Mouse (Mus musculus): Measurements from ENCODE around the gene Stx12. TPM values are rescaled to one million over a fixed set of nuclear protein-coding genes. Genes with fewer than 3 reads are reported as not detected.
"Not testable (repeated sequence)": the region's sequence is repeated elsewhere in the genome, so short reads cannot be mapped to it uniquely, and the experiment has no call there.

Gene Stx12
- polyA plus RNA-seq, 1 experiment from 2014 or later = 197 TPM

DNA sequence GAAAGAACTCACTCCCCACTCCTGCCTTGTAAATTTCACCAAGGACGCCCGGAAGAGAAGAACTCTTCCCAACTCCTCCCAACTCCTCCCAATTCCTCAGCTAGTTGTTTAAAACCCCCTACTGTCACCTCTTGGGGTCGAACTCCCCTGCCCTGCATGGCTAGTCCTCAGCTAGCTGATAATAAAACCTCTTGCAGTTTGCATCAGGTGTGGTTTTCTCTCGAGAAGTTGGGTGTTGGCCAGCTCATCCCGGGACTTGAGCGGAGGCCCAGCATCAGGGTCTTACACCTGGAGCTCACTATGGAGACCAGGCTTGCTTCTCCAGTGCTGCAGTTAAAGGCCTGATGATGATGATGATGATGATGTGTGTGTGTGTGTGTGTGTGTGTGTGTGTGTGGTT, 34.2 kb upstream of the Stx12 start:
- H3K4me3 ChIP-seq (replicated peaks; ENCODE audit: low read depth, low read length); H3K9ac ChIP-seq (replicated peaks; ENCODE audit: low read length); DNase-seq; H3K27ac ChIP-seq (replicated peaks; ENCODE audit: low read depth, low read length); H3K4me1 ChIP-seq (ENCODE audit: control insufficient read depth, insufficient read depth, low read length); H3K4me2 ChIP-seq (ENCODE audit: low read length); H3K9me3 ChIP-seq (ENCODE audit: control insufficient read depth, low read length); H3K27me3 ChIP-seq (ENCODE audit: control insufficient read depth, insufficient read depth, low read length); ATAC-seq (ENCODE audit: low FRiP score, low TSS enrichment): not testable (repeated sequence)
- peaks cover 48% of the 10 kb centered on the region for H3K36me3 ChIP-seq (ENCODE audit: control insufficient read depth, insufficient read depth, low read length)
- WGBS = 80% methylated on average over 6 of the region's 6 CpGs

DNA sequence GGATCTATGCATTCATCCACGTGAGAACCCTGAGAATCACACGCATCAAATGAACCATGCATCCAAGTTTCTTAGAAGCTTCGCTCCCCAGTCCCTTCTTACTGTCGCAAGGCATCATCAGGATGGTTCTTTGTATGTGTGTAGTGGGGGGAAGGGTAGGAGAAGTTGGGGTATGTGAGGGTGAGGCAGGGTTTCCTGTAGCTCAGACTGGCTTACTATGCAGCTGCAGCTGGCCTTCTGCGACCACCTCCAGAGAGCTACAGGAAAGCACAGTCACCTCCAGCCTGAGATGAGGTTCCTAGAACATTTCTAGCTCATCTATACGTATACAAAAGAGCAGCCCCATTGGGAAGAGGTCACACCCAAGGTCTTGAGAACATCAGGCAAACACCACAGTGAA, 27.8 kb upstream of the Stx12 start:
- Histone ChIP-seq H3K27me3 (ENCODE audit: control insufficient read depth, insufficient read depth, low read length) (no peaks in the 10 kb centered on the region), H3K9me3 (ENCODE audit: control insufficient read depth, low read length) (no peaks in the 10 kb centered on the region), H3K4me2 (ENCODE audit: low read length) (no peak overlapping the region), H3K27ac (replicated peaks; ENCODE audit: low read depth, low read length) (no peak overlapping the region), H3K4me1 (ENCODE audit: control insufficient read depth, insufficient read depth, low read length) (no peaks in the 10 kb centered on the region), H3K4me3 (replicated peaks; ENCODE audit: low read depth, low read length) (no peak overlapping the region), H3K36me3 (ENCODE audit: control insufficient read depth, insufficient read depth, low read length) (peaks cover 90% of the 10 kb centered on the region), H3K9ac (replicated peaks; ENCODE audit: low read length) (no peak overlapping the region)
- ATAC-seq (ENCODE audit: low FRiP score, low TSS enrichment) (no peak), DNase-seq (no peak)
- WGBS = 96% methylated on average over 6 of the region's 6 CpGs

DNA sequence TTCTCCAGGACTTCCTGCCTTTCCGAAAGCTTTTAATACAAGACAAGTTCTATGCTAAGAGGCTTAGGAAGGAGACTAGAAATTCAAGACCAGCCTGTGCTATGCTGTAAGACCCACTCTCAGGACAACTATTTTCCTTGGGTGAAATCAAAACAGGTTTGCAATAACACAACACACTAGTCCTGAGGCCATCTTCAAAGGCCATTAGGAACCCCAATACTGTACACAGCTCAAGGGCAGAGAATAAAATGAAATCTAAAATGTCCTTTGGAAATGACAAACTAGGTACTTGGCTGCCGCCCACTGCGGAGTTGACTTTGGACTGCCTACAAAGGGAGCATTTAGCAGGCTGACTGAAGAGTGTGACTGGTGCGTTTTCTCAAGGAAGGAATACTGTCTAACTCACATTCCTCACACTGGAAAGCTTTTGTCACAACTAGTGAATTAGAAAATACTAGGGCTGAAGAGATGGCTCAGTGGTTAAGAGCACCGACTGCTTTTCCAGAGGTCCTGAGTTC, 21.6 kb upstream of the Stx12 start:
- no peak overlapping the region for H3K4me3 ChIP-seq (replicated peaks; ENCODE audit: low read depth, low read length)
- no peaks in the 10 kb centered on the region for H3K27me3 ChIP-seq (ENCODE audit: control insufficient read depth, insufficient read depth, low read length)
- DNase-seq (no peak), ATAC-seq (ENCODE audit: low FRiP score, low TSS enrichment) (no peak)
- 93% methylated on average over 5 of the region's 5 CpGs for WGBS
- peaks cover 86% of the 10 kb centered on the region for H3K36me3 ChIP-seq (ENCODE audit: control insufficient read depth, insufficient read depth, low read length)
- no peaks in the 10 kb centered on the region for H3K9me3 ChIP-seq (ENCODE audit: control insufficient read depth, low read length)
- H3K27ac ChIP-seq (replicated peaks; ENCODE audit: low read depth, low read length) = no peak overlapping the region
- H3K9ac ChIP-seq (replicated peaks; ENCODE audit: low read length) = no peak overlapping the region
- no peak overlapping the region for H3K4me2 ChIP-seq (ENCODE audit: low read length)
- no peaks in the 10 kb centered on the region for H3K4me1 ChIP-seq (ENCODE audit: control insufficient read depth, insufficient read depth, low read length)

DNA sequence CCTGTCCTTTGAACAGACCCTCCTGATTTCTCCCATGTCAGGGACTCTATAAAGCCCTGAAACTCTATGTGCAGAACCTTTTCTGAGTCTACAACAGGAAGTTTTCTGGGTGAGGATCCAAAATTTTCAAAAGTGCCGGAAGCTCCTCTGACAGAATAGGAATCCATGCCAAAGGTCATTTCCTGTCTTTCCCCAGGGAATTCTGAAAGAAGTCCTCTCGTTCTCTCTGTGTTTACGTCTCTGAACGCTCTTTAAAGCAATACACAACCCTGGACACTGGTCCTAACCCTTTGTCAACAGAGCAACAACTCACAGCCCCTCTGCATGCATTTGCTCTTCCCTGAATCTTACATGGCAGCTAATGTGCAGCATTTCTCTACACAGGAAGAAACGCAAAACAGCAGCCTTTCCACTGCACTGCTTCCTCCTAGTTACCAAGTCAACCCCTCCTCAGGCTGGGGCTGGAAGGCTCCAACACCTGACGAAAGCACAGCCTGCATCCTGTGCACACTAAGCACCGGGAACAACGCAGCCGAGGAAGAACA, 20.5 kb upstream of the Stx12 start:
- H3K9ac ChIP-seq (replicated peaks; ENCODE audit: low read length) = no peak overlapping the region
- ATAC-seq (ENCODE audit: low FRiP score, low TSS enrichment) = no peak
- DNase-seq = peak; percentile 5
- no peaks in the 10 kb centered on the region for H3K9me3 ChIP-seq (ENCODE audit: control insufficient read depth, low read length)
- peaks cover 81% of the 10 kb centered on the region for H3K36me3 ChIP-seq (ENCODE audit: control insufficient read depth, insufficient read depth, low read length)
- H3K4me3 ChIP-seq (replicated peaks; ENCODE audit: low read depth, low read length) = no peak overlapping the region
- H3K4me2 ChIP-seq (ENCODE audit: low read length) = no peak overlapping the region
- H3K27ac ChIP-seq (replicated peaks; ENCODE audit: low read depth, low read length) = no peak overlapping the region
- no peaks in the 10 kb centered on the region for H3K27me3 ChIP-seq (ENCODE audit: control insufficient read depth, insufficient read depth, low read length)
- 88% methylated on average over 9 of the region's 9 CpGs for WGBS
- H3K4me1 ChIP-seq (ENCODE audit: control insufficient read depth, insufficient read depth, low read length) = no peaks in the 10 kb centered on the region

DNA sequence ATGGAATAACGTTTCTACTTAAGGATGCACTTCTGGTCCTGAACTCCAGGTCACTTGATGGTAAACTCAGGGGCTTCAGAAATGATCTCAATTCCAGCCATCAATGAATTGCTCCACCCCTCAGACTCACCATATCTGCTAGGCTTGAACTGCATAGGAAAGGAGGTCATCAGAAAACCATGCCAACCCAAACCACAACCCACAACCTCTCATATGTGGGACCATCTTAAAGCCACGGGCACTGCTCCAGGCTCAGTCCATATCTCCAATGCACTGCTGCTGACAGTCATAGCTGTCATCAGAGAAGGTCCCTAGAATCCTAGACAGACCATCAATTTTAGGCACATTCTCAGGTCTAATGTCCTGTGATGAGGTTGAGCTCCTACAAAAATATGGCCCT, 19.8 kb upstream of the Stx12 start:
- WGBS = 94% methylated on average over 2 of the region's 2 CpGs
- Histone ChIP-seq H3K9me3 (ENCODE audit: control insufficient read depth, low read length) (no peaks in the 10 kb centered on the region), H3K9ac (replicated peaks; ENCODE audit: low read length) (no peak overlapping the region), H3K27me3 (ENCODE audit: control insufficient read depth, insufficient read depth, low read length) (no peaks in the 10 kb centered on the region), H3K4me2 (ENCODE audit: low read length) (no peak overlapping the region), H3K36me3 (ENCODE audit: control insufficient read depth, insufficient read depth, low read length) (peaks cover 73% of the 10 kb centered on the region), H3K4me1 (ENCODE audit: control insufficient read depth, insufficient read depth, low read length) (no peaks in the 10 kb centered on the region), H3K4me3 (replicated peaks; ENCODE audit: low read depth, low read length) (no peak overlapping the region), H3K27ac (replicated peaks; ENCODE audit: low read depth, low read length) (no peak overlapping the region)
- DNase-seq = no peak
- no peak for ATAC-seq (ENCODE audit: low FRiP score, low TSS enrichment)

DNA sequence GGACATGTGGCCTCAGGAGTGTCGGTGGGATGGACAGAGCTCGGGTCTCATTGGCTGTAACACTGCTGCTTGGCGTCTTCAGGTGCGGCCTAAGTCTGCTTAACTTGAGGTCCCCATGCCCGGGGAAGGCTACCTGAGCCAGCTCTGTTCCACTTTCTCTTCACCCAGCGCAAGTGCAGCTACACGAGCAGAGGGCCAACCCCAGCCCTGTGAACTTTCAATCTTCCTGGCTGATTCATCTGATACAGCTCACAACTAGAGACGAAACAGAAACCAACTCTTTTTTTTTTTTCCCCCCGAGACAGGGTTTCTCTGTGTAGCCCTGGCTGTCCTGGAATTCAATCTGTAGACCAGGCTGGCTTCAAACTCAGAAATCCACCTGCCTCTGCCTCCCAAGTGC, 13.9 kb upstream of the Stx12 start:
- 0 out of 2 replicates have a peak, but pooled peaks cover 6% of the 10 kb centered on the region for H3K4me1 ChIP-seq (ENCODE audit: control insufficient read depth, insufficient read depth, low read length)
- no peaks in the 10 kb centered on the region for H3K9me3 ChIP-seq (ENCODE audit: control insufficient read depth, low read length)
- no peak overlapping the region for H3K9ac ChIP-seq (replicated peaks; ENCODE audit: low read length)
- no peak overlapping the region for H3K27ac ChIP-seq (replicated peaks; ENCODE audit: low read depth, low read length)
- no peak for ATAC-seq (ENCODE audit: low FRiP score, low TSS enrichment)
- peaks cover 30% of the 10 kb centered on the region for H3K36me3 ChIP-seq (ENCODE audit: control insufficient read depth, insufficient read depth, low read length)
- no peaks in the 10 kb centered on the region for H3K27me3 ChIP-seq (ENCODE audit: control insufficient read depth, insufficient read depth, low read length)
- DNase-seq = no peak
- H3K4me3 ChIP-seq (replicated peaks; ENCODE audit: low read depth, low read length) = no peak overlapping the region
- WGBS = 90% methylated on average over 9 of the region's 9 CpGs
- H3K4me2 ChIP-seq (ENCODE audit: low read length) = no peak overlapping the region

DNA sequence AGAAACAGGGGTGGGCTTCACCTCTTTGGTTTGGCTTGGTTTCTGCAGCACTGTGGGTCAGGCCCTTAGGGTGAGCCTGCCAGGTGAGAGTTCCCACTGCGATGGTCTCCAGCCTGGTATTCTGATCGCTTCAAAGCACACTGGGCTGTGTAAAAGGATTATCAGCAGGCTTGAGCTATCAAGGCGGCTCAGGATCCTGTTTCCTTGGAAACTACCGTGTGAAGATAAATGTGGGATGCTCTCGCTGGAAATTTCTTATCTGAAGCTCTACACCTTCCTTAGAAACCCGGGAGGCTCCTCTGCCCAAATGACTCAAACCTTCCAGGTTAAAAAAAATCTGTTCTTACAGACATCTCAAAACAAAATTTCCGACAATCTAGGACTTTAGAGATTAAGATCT, 10.1 kb upstream of the Stx12 start:
- Histone ChIP-seq H3K27ac (replicated peaks; ENCODE audit: low read depth, low read length) (peak overlapping the region; percentile 27), H3K9ac (replicated peaks; ENCODE audit: low read length) (no peak overlapping the region)
- WGBS = 5% methylated on average over 7 of the region's 7 CpGs

DNA sequence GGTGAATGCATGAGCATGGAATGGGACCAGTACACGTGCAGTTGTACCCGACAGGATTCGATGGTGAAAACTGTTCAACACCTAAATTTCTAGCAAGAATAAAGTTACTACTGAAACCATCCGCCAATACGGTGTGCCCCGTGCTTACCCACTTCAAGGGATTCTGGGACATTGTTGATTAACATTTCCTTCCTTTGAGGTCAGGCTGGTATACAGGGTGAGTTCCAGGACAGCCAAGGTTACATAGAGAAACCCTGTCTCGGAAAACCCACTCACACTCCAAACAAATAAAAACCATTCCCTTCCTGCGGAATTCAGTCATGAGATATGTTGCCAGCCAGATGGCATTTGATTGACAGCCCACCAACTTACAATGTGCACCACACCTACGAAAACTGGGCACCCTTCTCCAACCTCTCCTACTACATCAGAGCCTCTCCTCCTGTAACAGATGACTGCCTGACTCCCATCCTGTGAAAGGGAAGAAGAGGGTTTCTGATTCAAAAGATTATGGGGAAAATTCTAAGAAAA, 600 bp upstream of the Stx12 start:
- H3K9me3 ChIP-seq (ENCODE audit: control insufficient read depth, low read length) = no peaks in the 10 kb centered on the region
- no peaks in the 10 kb centered on the region for H3K27me3 ChIP-seq (ENCODE audit: control insufficient read depth, insufficient read depth, low read length)
- H3K4me3 ChIP-seq (replicated peaks; ENCODE audit: low read depth, low read length) = peak overlapping the region; percentile 96
- peaks cover 8% of the 10 kb centered on the region for H3K36me3 ChIP-seq (ENCODE audit: control insufficient read depth, insufficient read depth, low read length)
- DNase-seq (no peak), ATAC-seq (ENCODE audit: low FRiP score, low TSS enrichment) (0 out of 2 replicates have a peak, but pooled peaks have one; percentile 2)
- H3K9ac ChIP-seq (replicated peaks; ENCODE audit: low read length) = peak overlapping the region; percentile 95
- peaks cover 16% of the 10 kb centered on the region for H3K4me1 ChIP-seq (ENCODE audit: control insufficient read depth, insufficient read depth, low read length)
- peak overlapping the region; percentile 77 for H3K4me2 ChIP-seq (ENCODE audit: low read length)
- H3K27ac ChIP-seq (replicated peaks; ENCODE audit: low read depth, low read length) = peak overlapping the region; percentile 87
- 13% methylated on average over 9 of the region's 9 CpGs for WGBS

More for the DNA sequence above, 10.1 kb upstream of the Stx12 start:
- DNase-seq = peak; percentile 75
- no peak overlapping the region for H3K4me3 ChIP-seq (replicated peaks; ENCODE audit: low read depth, low read length)
- no peaks in the 10 kb centered on the region for H3K27me3 ChIP-seq (ENCODE audit: control insufficient read depth, insufficient read depth, low read length)
- peak overlapping the region; percentile 21 for H3K4me2 ChIP-seq (ENCODE audit: low read length)
- H3K36me3 ChIP-seq (ENCODE audit: control insufficient read depth, insufficient read depth, low read length) = peaks cover 3% of the 10 kb centered on the region; the same call in 1 of the 2 replicates
- ATAC-seq (ENCODE audit: low FRiP score, low TSS enrichment) = no peak; the same call in 1 of the 2 replicates
- H3K4me1 ChIP-seq (ENCODE audit: control insufficient read depth, insufficient read depth, low read length) = 0 out of 2 replicates have a peak, but pooled peaks cover 6% of the 10 kb centered on the region
- H3K9me3 ChIP-seq (ENCODE audit: control insufficient read depth, low read length) = no peaks in the 10 kb centered on the region

DNA sequence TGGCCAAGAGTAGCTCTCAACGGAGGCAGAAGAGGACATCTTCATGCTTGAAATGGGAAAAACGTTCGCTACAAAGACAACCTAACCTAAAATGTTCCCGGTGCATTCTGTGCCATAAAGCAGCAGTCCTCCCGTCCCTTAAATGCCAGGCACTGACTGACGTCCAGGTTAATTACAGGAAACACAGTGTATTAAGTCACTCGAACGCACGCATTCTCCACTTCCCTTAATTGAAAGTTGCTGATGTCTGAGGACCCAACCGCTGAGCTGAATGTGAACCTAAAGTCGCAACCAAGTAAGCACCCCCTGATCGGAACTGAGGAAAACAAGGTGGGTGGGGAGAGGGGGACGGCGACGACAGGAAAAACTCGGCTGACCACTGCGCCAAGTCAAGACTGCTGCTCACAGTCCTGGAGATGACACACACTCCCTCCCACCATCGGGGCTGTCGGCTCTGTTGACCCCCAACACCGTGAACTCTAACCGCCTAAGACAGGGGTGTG, 697 bp downstream of the Stx12 start:
- Histone ChIP-seq H3K9ac (replicated peaks; ENCODE audit: low read length) (peak overlapping the region; percentile 95), H3K27me3 (ENCODE audit: control insufficient read depth, insufficient read depth, low read length) (no peaks in the 10 kb centered on the region), H3K4me1 (ENCODE audit: control insufficient read depth, insufficient read depth, low read length) (peaks cover 16% of the 10 kb centered on the region), H3K9me3 (ENCODE audit: control insufficient read depth, low read length) (no peaks in the 10 kb centered on the region), H3K4me2 (ENCODE audit: low read length) (peak overlapping the region; percentile 77), H3K4me3 (replicated peaks; ENCODE audit: low read depth, low read length) (peak overlapping the region; percentile 96), H3K36me3 (ENCODE audit: control insufficient read depth, insufficient read depth, low read length) (peaks cover 11% of the 10 kb centered on the region), H3K27ac (replicated peaks; ENCODE audit: low read depth, low read length) (peak overlapping the region; percentile 87)
- peak; percentile 16 for DNase-seq
- no peak for ATAC-seq (ENCODE audit: low FRiP score, low TSS enrichment)
- 4% methylated on average over 21 of the region's 21 CpGs for WGBS

Measured in midbrain, embryonic 14.5 days (tissue).